In the genomic region with DNA sequence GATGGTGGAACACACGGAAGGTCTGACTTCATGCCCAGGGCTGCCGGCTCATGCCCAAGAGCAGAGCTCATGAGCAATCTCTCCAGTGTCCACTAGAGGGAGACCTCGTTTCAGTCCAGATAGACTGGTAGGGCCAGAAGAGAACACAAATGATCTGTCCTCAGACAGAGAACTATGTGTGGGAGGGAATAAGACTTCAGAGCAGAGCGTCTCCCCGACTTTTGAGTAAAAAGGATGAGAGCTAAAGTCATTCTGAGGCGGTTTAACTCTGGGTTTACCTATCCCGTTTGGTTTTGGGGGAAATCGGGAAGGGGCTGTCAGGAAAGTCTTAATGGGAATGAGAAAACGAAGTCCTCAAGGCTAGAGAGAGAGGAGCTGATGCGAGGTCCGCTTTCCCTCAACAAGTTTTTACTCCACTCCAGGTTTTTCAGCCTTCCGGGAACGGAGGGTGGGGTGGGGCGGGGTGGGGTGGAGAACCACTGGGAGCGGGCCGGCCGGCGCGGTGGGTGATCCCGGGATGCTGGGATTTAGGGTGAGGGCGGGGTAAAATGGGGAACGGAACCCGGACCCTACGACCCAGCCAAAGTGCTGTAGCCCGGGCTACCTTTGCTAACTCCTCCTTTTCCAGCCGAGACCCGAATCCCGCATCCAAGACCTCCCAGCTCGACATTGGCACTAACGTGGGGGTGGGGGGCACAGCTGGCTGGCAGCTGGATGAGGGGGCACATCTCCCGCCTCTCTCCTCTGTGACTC, we compare ENCODE assay signal across 8 mouse cellular contexts. TPM values are rescaled to one million over a fixed set of nuclear protein-coding genes. Genes with fewer than 3 reads are reported as not detected.
A peak's percentile ranks its signal among the peaks of the same experiment; 100 is the strongest.
DNase-seq lines count a peak whose midpoint lies in the region; ATAC-seq and TF ChIP-seq lines count a peak whose summit lies in the region.

No protein-coding gene starts in this region.

- peak; percentile 80 for DNase-seq in 3134 (ENCODE audit: extremely low read depth, insufficient read length, low spot score)
- DNase-seq in adrenal gland, postnatal 25 days = peak; percentile 73
- peak; percentile 98 for DNase-seq in heart, adult 11 months
- peak; percentile 89 for DNase-seq in kidney, adult 18-20 months
- peak; percentile 83 to 85 for DNase-seq in spleen, adult 2 months (ENCODE audit: low read depth in 1 of 2, low spot score in 2 of 2)

- peak; percentile 63; the same call in 1 of the 2 replicates for ATAC-seq in embryonic facial prominence, embryonic 12.5 days (ENCODE audit: insufficient number of reproducible peaks, insufficient read depth, low FRiP score, low TSS enrichment)
- peak; percentile 76 for ATAC-seq in limb, embryonic 12.5 days (ENCODE audit: insufficient number of reproducible peaks, insufficient read depth, low FRiP score, low TSS enrichment, low read depth)
- ATAC-seq in midbrain, embryonic 15.5 days (replicated peaks) = peak; percentile 81

- no peaks in the 10 kb centered on the region; the same call in 1 of the 2 replicates for H3K27me3 ChIP-seq in embryonic facial prominence, embryonic 12.5 days
- H3K27me3 ChIP-seq in limb, embryonic 12.5 days = no peaks in the 10 kb centered on the region; the same call in none of the 2 replicates
- H3K27me3 ChIP-seq in midbrain, embryonic 15.5 days (replicated peaks) = peaks cover 32% of the 10 kb centered on the region
- peaks cover 19% of the 10 kb centered on the region for H3K27me3 ChIP-seq in spleen, adult 2 months (ENCODE audit: control insufficient read depth, insufficient read depth, low read length)

- no peaks in the 10 kb centered on the region for H3K9me3 ChIP-seq in embryonic facial prominence, embryonic 12.5 days
- no peaks in the 10 kb centered on the region for H3K9me3 ChIP-seq in limb, embryonic 12.5 days
- H3K9me3 ChIP-seq in midbrain, embryonic 15.5 days = no peaks in the 10 kb centered on the region

- H3K4me1 ChIP-seq in embryonic facial prominence, embryonic 12.5 days = peaks cover 12% of the 10 kb centered on the region
- peaks cover 34% of the 10 kb centered on the region for H3K4me1 ChIP-seq in limb, embryonic 12.5 days (replicated peaks)
- peaks cover 37% of the 10 kb centered on the region for H3K4me1 ChIP-seq in midbrain, embryonic 15.5 days
- no peaks in the 10 kb centered on the region; the same call in 1 of the 2 replicates for H3K4me1 ChIP-seq in spleen, adult 2 months (ENCODE audit: control insufficient read depth, insufficient read depth, insufficient read length)

- peak overlapping the region; percentile 52 for H3K4me3 ChIP-seq in embryonic facial prominence, embryonic 12.5 days
- H3K4me3 ChIP-seq in limb, embryonic 12.5 days (replicated peaks) = peak overlapping the region; percentile 60
- H3K4me3 ChIP-seq in midbrain, embryonic 15.5 days = peak overlapping the region; percentile 24
- peak overlapping the region; percentile 38 for H3K4me3 ChIP-seq in spleen, adult 2 months (ENCODE audit: extremely low read depth, insufficient read depth, insufficient read length)

- H3K36me3 ChIP-seq in embryonic facial prominence, embryonic 12.5 days = peaks cover 30% of the 10 kb centered on the region
- H3K36me3 ChIP-seq in limb, embryonic 12.5 days = peaks cover 40% of the 10 kb centered on the region
- H3K36me3 ChIP-seq in midbrain, embryonic 15.5 days (replicated peaks) = no peaks in the 10 kb centered on the region
- H3K36me3 ChIP-seq in spleen, adult 2 months (ENCODE audit: control insufficient read depth, insufficient read depth, low read length) = no peaks in the 10 kb centered on the region

- H3K4me2 ChIP-seq in embryonic facial prominence, embryonic 12.5 days (replicated peaks) = peak overlapping the region; percentile 90
- H3K4me2 ChIP-seq in limb, embryonic 12.5 days = peak overlapping the region; percentile 92
- H3K4me2 ChIP-seq in midbrain, embryonic 15.5 days = peak overlapping the region; percentile 49

- H3K9ac ChIP-seq in embryonic facial prominence, embryonic 12.5 days = peak overlapping the region; percentile 59
- H3K9ac ChIP-seq in limb, embryonic 12.5 days (replicated peaks) = peak overlapping the region; percentile 47
- 0 out of 2 replicates have a peak overlapping the region, but pooled peaks have one; percentile 3 for H3K9ac ChIP-seq in midbrain, embryonic 15.5 days

- no peak for TF ChIP-seq POLR2A in spleen, adult 2 months (IDR thresholded peaks at IDR 0.05; ENCODE audit: low read depth, low read length)

- WGBS in embryonic facial prominence, embryonic 12.5 days = under 1% methylated on average over 31 of the region's 31 CpGs
- WGBS in limb, embryonic 12.5 days = under 1% methylated on average over 31 of the region's 31 CpGs
- WGBS in midbrain, embryonic 15.5 days = 0% methylated on average over 31 of the region's 31 CpGs
- 2% methylated on average over 31 of the region's 31 CpGs for WGBS in spleen, adult 2 months

- peak overlapping the region; percentile 95 for H3K27ac ChIP-seq in embryonic facial prominence, embryonic 12.5 days
- H3K27ac ChIP-seq in limb, embryonic 12.5 days = peak overlapping the region; percentile 95
- 0 out of 2 replicates have a peak overlapping the region, but pooled peaks have one; percentile 15 for H3K27ac ChIP-seq in midbrain, embryonic 15.5 days
- no peak overlapping the region for H3K27ac ChIP-seq in spleen, adult 2 months (ENCODE audit: insufficient read depth, low read length)

- peak; percentile 71; the same call in 1 of the 2 replicates for TF ChIP-seq CTCF in spleen, adult 2 months (IDR thresholded peaks at IDR 0.05; ENCODE audit: extremely low read depth, insufficient read depth, insufficient read length, insufficient replicate concordance)

RNA-seq across cellular contexts. Expression of a gene that starts 2.7 kb away (rescaled TPM):
- total RNA-seq in adrenal gland, postnatal 25 days (2021) = 2.6 and 4.8 TPM in 2 replicates
- 15.5 and 16.4 TPM in 2 replicates for polyA plus RNA-seq in embryonic facial prominence, embryonic 12.5 days (2016; fragmentation: Nextera tagmentation; extraction: Ambion mirVana)
- polyA plus RNA-seq in limb, embryonic 12.5 days (2016; fragmentation: Nextera tagmentation; extraction: Ambion mirVana) = 11.0 and 14.2 TPM in 2 replicates
- polyA plus RNA-seq in midbrain, embryonic 15.5 days (2015; fragmentation: Nextera tagmentation; extraction: Ambion mirVana) = 1.1 and 1.5 TPM in 2 replicates
- 0.42 and 0.74 TPM in 2 replicates for polyA plus RNA-seq in spleen, adult 2 months (2012; rRNA removed)

RNA-seq across cellular contexts. Expression of a gene that starts 15.1 kb away (rescaled TPM):
- total RNA-seq in adrenal gland, postnatal 25 days (2021) = not detected in 2 replicates
- polyA plus RNA-seq in embryonic facial prominence, embryonic 12.5 days (2016; fragmentation: Nextera tagmentation; extraction: Ambion mirVana) = 0.03 TPM in 1 of 2 replicates, not detected in the other
- 0.04 and 0.08 TPM in 2 replicates for polyA plus RNA-seq in limb, embryonic 12.5 days (2016; fragmentation: Nextera tagmentation; extraction: Ambion mirVana)
- 0.04 and 0.06 TPM in 2 replicates for polyA plus RNA-seq in midbrain, embryonic 15.5 days (2015; fragmentation: Nextera tagmentation; extraction: Ambion mirVana)
- not detected in 2 replicates for polyA plus RNA-seq in spleen, adult 2 months (2012; rRNA removed)

RNA-seq across cellular contexts. Expression of a gene that starts 17.3 kb away (rescaled TPM):
- 1.1 and 1.6 TPM in 2 replicates for total RNA-seq in adrenal gland, postnatal 25 days (2021)
- polyA plus RNA-seq in embryonic facial prominence, embryonic 12.5 days (2016; fragmentation: Nextera tagmentation; extraction: Ambion mirVana) = 1.8 and 2.6 TPM in 2 replicates
- polyA plus RNA-seq in limb, embryonic 12.5 days (2016; fragmentation: Nextera tagmentation; extraction: Ambion mirVana) = 5.7 and 6.5 TPM in 2 replicates
- polyA plus RNA-seq in midbrain, embryonic 15.5 days (2015; fragmentation: Nextera tagmentation; extraction: Ambion mirVana) = 0.87 and 0.99 TPM in 2 replicates
- 72.7 and 87.2 TPM in 2 replicates for polyA plus RNA-seq in spleen, adult 2 months (2012; rRNA removed)

RNA-seq across cellular contexts. Expression of a gene that starts 27.5 kb away (rescaled TPM):
- total RNA-seq in adrenal gland, postnatal 25 days (2021) = 110 and 135 TPM in 2 replicates
- 138 and 142 TPM in 2 replicates for polyA plus RNA-seq in embryonic facial prominence, embryonic 12.5 days (2016; fragmentation: Nextera tagmentation; extraction: Ambion mirVana)
- 144 and 145 TPM in 2 replicates for polyA plus RNA-seq in limb, embryonic 12.5 days (2016; fragmentation: Nextera tagmentation; extraction: Ambion mirVana)
- polyA plus RNA-seq in midbrain, embryonic 15.5 days (2015; fragmentation: Nextera tagmentation; extraction: Ambion mirVana) = 121 and 123 TPM in 2 replicates
- polyA plus RNA-seq in spleen, adult 2 months (2012; rRNA removed) = 33.2 and 40.2 TPM in 2 replicates

RNA-seq across cellular contexts. Expression of a gene that starts 31.1 kb away (rescaled TPM):
- 0.67 TPM in 1 of 2 replicates, not detected in the other for total RNA-seq in adrenal gland, postnatal 25 days (2021)
- 0.09 TPM in 1 of 2 replicates, not detected in the other for polyA plus RNA-seq in embryonic facial prominence, embryonic 12.5 days (2016; fragmentation: Nextera tagmentation; extraction: Ambion mirVana)
- not detected in 2 replicates for polyA plus RNA-seq in limb, embryonic 12.5 days (2016; fragmentation: Nextera tagmentation; extraction: Ambion mirVana)
- polyA plus RNA-seq in midbrain, embryonic 15.5 days (2015; fragmentation: Nextera tagmentation; extraction: Ambion mirVana) = not detected in 2 replicates
- not detected in 2 replicates for polyA plus RNA-seq in spleen, adult 2 months (2012; rRNA removed)

Comparison
In these comparisons a context has a peak if more than half of its experiments do, and no peak if none do; other contexts are left out.
1. H3K9ac ChIP-seq: peak in every context shown above with its lines; median percentile 59 in embryonic facial prominence, embryonic 12.5 days; 47 in limb, embryonic 12.5 days; 3 in midbrain, embryonic 15.5 days.